Mouse (Mus musculus) lung, adult 2 months (tissue): ENCODE measurements around the gene Ccdc60.

Experiments
- CTCF ChIP-seq: fragments of 200-500 bp; IDR thresholded peaks from 2 replicates; pipeline ENCODE4 v1.5.1; 2011; ENCODE audit warnings: mild to moderate bottlenecking, low read length, control low read depth; ENCODE audit not compliant: insufficient read depth
- POLR2A ChIP-seq: fragments of 200-500 bp; IDR thresholded peaks from 2 replicates; pipeline ENCODE4 v1.6.1; 2011; ENCODE audit warnings: low read depth, mild to moderate bottlenecking, control low read depth, low read length, borderline replicate concordance; ENCODE audit errors: extremely low read depth

DNA sequence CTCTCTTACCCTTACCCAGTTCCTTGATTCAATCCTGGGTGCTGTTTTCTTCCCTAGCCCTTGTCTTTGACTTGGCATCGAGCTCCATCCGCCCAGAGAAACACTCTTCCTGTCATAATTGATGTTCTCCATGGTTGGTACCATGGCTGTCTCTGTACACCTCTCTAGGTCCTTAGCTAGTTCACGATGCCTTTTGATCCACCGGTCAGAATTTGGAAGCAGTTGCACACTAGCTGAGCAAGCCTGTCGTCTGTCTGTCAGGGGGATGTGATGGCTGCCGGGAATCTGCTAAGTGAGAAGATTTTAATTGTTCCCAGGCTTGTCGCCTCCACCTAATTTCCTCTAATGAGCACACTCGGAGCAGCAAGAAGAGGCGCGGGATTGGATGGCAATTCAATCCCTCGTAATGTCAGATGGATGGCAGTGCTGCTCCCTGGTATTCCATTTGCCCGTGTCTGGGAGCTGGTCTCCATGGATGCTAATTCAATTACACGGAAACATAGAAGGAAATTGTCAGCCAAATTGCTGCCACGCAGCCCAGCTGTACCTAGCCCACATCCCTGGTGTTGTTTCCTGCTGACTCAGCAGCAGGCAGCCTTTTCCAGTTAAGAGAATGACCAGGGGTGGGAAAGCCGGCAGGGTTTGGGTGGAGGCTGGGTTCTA is 33.7 kb upstream of the Ccdc60 start:
- TF ChIP-seq CTCF (no peak), POLR2A (no peak)
